Mouse (Mus musculus) spleen, adult 2 months (tissue): Measurements from ENCODE around the gene Gm9999. TPM values are rescaled to one million over a fixed set of nuclear protein-coding genes. Genes with fewer than 3 reads are reported as not detected.

Experiments used
- DNase-seq, 2 experiments: peaks; one replicate each; pipeline versions ENCODE4 v3.0.0 to v3.0.0-alpha.2; 2012 to 2021; ENCODE audit warnings: low spot score in 2 of 2, low read depth in 1 of 2
- H3K27ac ChIP-seq: fragments of 200-500 bp; 2 replicates; pipeline ENCODE4 v1.5.1; 2012; ENCODE audit warnings: low read length, inconsistent platforms; ENCODE audit not compliant: insufficient read depth
- H3K27me3 ChIP-seq: fragments of 200-500 bp; 2 replicates; pipeline ENCODE4 v1.6.1; 2012; ENCODE audit warnings: mild to moderate bottlenecking, moderate library complexity, low read length, inconsistent platforms; ENCODE audit not compliant: control insufficient read depth, insufficient read depth
- H3K36me3 ChIP-seq: fragments of 200-500 bp; 2 replicates; pipeline ENCODE4 v1.6.1; 2012; ENCODE audit warnings: mild to moderate bottlenecking, low read length, inconsistent platforms; ENCODE audit not compliant: control insufficient read depth, insufficient read depth
- H3K4me1 ChIP-seq: fragments of 200-500 bp; 2 replicates; pipeline ENCODE4 v1.6.1; 2011; ENCODE audit warnings: inconsistent platforms; ENCODE audit not compliant: control insufficient read depth, insufficient read depth, insufficient read length
- H3K4me3 ChIP-seq: fragments of 200-500 bp; 2 replicates; pipeline ENCODE4 v1.5.1; 2011; ENCODE audit warnings: mild to moderate bottlenecking, inconsistent platforms; ENCODE audit not compliant: insufficient read depth, insufficient read length; ENCODE audit errors: extremely low read depth
- CTCF ChIP-seq: fragments of 200-500 bp; IDR thresholded peaks from 2 replicates; pipeline ENCODE4 v1.5.1; 2011; ENCODE audit warnings: mild to moderate bottlenecking, inconsistent platforms; ENCODE audit not compliant: insufficient read depth, insufficient read length, insufficient replicate concordance; ENCODE audit errors: extremely low read depth
- POLR2A ChIP-seq: fragments of 200-500 bp; IDR thresholded peaks from 2 replicates; pipeline ENCODE4 v1.6.1; 2011; ENCODE audit warnings: low read depth, low read length, inconsistent platforms
- WGBS: fragments of 180-500 bp; shearing (Covaris S2); methylation state at CpG from one replicate; pipeline ENCODE4 v1.1.7; 2018; 5-methylcytosine and 5-hydroxymethylcytosine counted together
- polyA plus RNA-seq: library from polyadenylated mRNA; depleted of rRNA; stranded (reverse); fragments of >200 nt; gene quantifications from 2 replicates; pipeline ENCODE4 v1.2.3, GENCODE M21; 2012

The Gm9999 gene
- polyA plus RNA-seq, 1 experiment = not detected

GRCm38 (mm10) chr7:46998942-46999341 lies 15.6 kb downstream of the Gm9999 start:
- H3K4me1 ChIP-seq = no peaks in the 10 kb centered on the region; the same call in 1 of the 2 replicates
- no peak overlapping the region for H3K27ac ChIP-seq
- peaks cover 36% of the 10 kb centered on the region for H3K36me3 ChIP-seq
- TF ChIP-seq CTCF (no peak), POLR2A (no peak)
- 61% methylated on average over 2 of the region's 2 CpGs for WGBS
- no peaks in the 10 kb centered on the region for H3K27me3 ChIP-seq
- DNase-seq = no peak
- H3K4me3 ChIP-seq = no peak overlapping the region

DNA sequence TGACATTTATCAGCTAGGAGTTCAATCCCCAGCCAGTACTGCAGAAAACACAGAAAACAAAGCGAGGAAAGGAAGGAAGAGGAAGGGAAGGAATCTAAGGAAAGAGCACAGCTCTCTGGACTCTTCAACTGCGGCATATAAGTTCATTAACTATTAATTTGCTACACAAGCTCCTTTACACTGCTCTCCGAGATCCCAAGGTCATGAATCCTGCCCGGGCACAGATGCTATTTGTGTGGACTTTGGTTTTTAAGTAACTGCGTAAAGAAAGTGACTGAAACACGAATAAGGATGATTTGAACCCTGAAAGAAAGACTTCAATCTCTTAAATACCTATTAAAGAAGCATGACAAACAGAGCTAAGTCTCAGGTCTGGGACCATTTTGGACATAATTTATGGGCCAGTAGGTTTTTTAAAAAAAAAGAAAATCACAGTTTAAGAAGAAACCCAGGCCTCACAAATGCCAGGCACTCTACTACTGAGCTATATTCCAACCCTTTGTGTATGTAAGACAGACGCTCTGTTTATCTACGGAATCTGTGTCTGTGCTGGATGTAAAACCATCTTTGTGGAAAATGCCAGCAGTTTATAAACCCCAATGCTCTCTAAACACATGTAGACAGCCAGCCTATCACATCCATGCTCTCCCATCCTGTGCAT lies 16.7 kb downstream of the Gm9999 start:
- no peak for DNase-seq
- 91% methylated on average over 8 of the region's 8 CpGs for WGBS

DNA sequence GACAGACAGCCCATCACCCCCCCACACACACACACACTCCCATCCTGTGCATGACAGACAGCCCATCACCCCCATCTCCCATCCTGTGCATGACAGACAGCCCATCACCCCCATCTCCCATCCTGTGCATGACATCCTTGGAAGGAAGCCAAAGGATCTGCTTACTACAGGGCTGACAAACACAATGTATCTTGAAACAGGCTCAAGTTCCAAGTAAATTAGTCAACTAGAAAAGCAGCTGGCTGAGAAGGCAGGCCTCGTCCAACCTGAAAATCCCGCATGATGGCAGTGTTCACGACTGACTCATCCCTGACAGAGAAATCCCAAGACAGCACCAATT lies 17.2 kb downstream of the Gm9999 start:
- H3K4me1 ChIP-seq = no peaks in the 10 kb centered on the region; the same call in 1 of the 2 replicates
- no peak overlapping the region for H3K4me3 ChIP-seq
- TF ChIP-seq CTCF = no peak
- TF ChIP-seq POLR2A = no peak
- 88% methylated on average over 3 of the region's 3 CpGs for WGBS
- H3K27ac ChIP-seq = no peak overlapping the region
- no peak for DNase-seq
- H3K27me3 ChIP-seq = no peaks in the 10 kb centered on the region
- H3K36me3 ChIP-seq = peaks cover 25% of the 10 kb centered on the region

More for the DNA sequence above, 16.7 kb downstream of the Gm9999 start:
- Histone ChIP-seq H3K4me3 (no peak overlapping the region), H3K27me3 (no peaks in the 10 kb centered on the region), H3K4me1 (no peaks in the 10 kb centered on the region; the same call in 1 of the 2 replicates), H3K27ac (no peak overlapping the region), H3K36me3 (peaks cover 25% of the 10 kb centered on the region)
- no peak for TF ChIP-seq POLR2A

GRCm38 (mm10) chr7:47001125-47001899 lies 17.9 kb downstream of the Gm9999 start:
- no peak for DNase-seq
- no peaks in the 10 kb centered on the region; the same call in 1 of the 2 replicates for H3K4me1 ChIP-seq
- H3K27ac ChIP-seq = no peak overlapping the region
- no peaks in the 10 kb centered on the region for H3K27me3 ChIP-seq
- 72% methylated on average over 5 of the region's 5 CpGs for WGBS
- no peak overlapping the region for H3K4me3 ChIP-seq
- TF ChIP-seq POLR2A = no peak
- H3K36me3 ChIP-seq = peaks cover 22% of the 10 kb centered on the region

DNA sequence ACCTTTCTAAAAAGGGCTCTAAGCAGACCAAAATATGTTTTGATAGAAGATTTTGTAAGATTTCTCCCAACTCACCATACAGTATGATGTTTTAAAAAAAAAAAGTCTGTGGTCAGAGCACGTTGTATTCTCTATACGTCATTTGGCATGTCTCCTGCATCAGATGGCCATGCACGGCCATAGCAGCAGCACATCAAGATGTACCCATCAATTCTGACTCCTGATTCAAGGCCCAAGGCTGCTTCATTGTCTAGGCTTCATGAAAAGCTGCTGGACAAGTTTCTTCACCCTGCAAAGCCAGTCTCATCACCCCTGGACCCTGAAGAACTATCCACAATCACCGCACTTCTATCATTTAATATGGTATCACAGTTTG lies 18.5 kb downstream of the Gm9999 start:
- no peak for TF ChIP-seq CTCF
- TF ChIP-seq POLR2A = no peak
- no peak overlapping the region for H3K27ac ChIP-seq
- no peaks in the 10 kb centered on the region; the same call in 1 of the 2 replicates for H3K4me1 ChIP-seq
- no peaks in the 10 kb centered on the region for H3K27me3 ChIP-seq
- 88% methylated on average over 4 of the region's 4 CpGs for WGBS
- no peak overlapping the region for H3K4me3 ChIP-seq
- peaks cover 20% of the 10 kb centered on the region for H3K36me3 ChIP-seq
- DNase-seq = no peak

DNA sequence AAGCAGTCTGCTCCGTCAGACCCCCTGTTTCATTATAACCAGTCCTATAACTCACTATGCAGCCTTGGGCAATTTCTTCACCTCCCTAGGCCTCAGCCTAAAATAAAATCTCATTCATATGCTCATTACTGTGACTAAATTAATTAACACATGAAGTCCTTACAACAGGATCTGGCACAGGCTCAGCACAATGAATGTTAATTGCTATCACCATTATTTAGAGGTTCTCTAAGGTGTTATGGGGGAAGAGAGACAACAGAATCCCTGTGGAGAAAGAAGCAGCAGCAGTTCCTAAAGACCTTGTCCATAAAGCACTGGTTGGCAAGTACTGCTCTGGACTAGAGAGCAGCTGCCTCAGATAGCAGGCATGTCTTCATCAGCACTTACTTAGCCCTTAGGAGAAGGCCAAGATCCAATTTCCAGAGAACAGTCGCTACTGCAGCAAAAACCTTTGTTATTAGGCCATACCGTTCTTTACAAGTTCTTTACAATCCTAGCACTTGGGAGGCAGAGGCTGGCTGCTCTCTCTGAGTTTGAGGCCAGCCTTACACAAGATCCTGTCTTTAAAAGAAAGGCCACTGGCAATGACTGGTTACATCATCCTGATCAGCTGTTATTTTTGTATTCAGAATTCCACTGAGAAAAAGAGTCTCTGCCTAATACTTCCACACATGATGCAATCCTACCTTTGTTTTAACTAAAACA lies 20.2 kb downstream of the Gm9999 start:
- H3K4me3 ChIP-seq = no peak overlapping the region
- 93% methylated on average over 3 of the region's 3 CpGs for WGBS
- peaks cover 3% of the 10 kb centered on the region for H3K4me1 ChIP-seq
- peaks cover 3% of the 10 kb centered on the region for H3K36me3 ChIP-seq
- H3K27me3 ChIP-seq = no peaks in the 10 kb centered on the region
- TF ChIP-seq POLR2A = no peak
- TF ChIP-seq CTCF = no peak
- no peak overlapping the region for H3K27ac ChIP-seq
- no peak for DNase-seq
